ENCODE assay signal across 8 mouse cellular contexts in genomic region chr11:77930751-77931540, GRCm38 (mm10). TPM values are rescaled to one million over a fixed set of nuclear protein-coding genes. Genes with fewer than 3 reads are reported as not detected.
A peak's percentile ranks its signal among the peaks of the same experiment; 100 is the strongest.
DNase-seq lines count a peak whose midpoint lies in the region; ATAC-seq and TF ChIP-seq lines count a peak whose summit lies in the region.

Gene Sez6, plus strand, starts transcription at chr11:77930800.

- H3K4me2 ChIP-seq in intestine, postnatal 0 days (replicated peaks; ENCODE audit: low read depth) = peak within 1 kb of the TSS; percentile 91
- peak within 1 kb of the TSS; percentile 98 for H3K4me2 ChIP-seq in midbrain, embryonic 12.5 days (replicated peaks)

- under 1% methylated on average over 73 of the region's 94 CpGs for WGBS in intestine, postnatal 0 days
- under 1% methylated on average over 91 of the region's 94 CpGs for WGBS in midbrain, embryonic 12.5 days

- intact Hi-C loops in left cerebral cortex, postnatal 4 days (cut with DNase I) = no loop called here

- peak; percentile 68 for ATAC-seq in intestine, postnatal 0 days
- ATAC-seq in midbrain, embryonic 12.5 days (ENCODE audit: low FRiP score, low read depth) = peak; percentile 61
- ATAC-seq in activated CD4-positive, CD25-positive, alpha-beta regulatory T cell, adult 4 months = no peak

- peaks cover 65% of the 10 kb centered on the region for H3K27me3 ChIP-seq in intestine, postnatal 0 days (replicated peaks; ENCODE audit: control insufficient read depth, insufficient read depth, low read length)
- H3K27me3 ChIP-seq in midbrain, embryonic 12.5 days = peaks cover 70% of the 10 kb centered on the region

- 0 out of 2 replicates have a peak, but pooled peaks cover 6% of the 10 kb centered on the region for H3K4me1 ChIP-seq in intestine, postnatal 0 days (replicated peaks; ENCODE audit: control insufficient read depth, insufficient read depth, low read length)
- H3K4me1 ChIP-seq in midbrain, embryonic 12.5 days = peaks cover 64% of the 10 kb centered on the region

- peak; percentile 45 for DNase-seq in adrenal gland, adult 8-10 months
- DNase-seq in embryo, embryonic 11 days = peak; percentile 93
- peak; percentile 73 to 85 for DNase-seq in gastrocnemius, postnatal 4 days (ENCODE audit: low spot score in 2 of 2)
- DNase-seq in left cerebral cortex, postnatal 4 days = peak; percentile 86
- DNase-seq in spleen, adult 12 weeks (ENCODE audit: low spot score) = peak; percentile 23

- no peaks in the 10 kb centered on the region for H3K9me3 ChIP-seq in intestine, postnatal 0 days (ENCODE audit: control insufficient read depth)
- H3K9me3 ChIP-seq in midbrain, embryonic 12.5 days = no peaks in the 10 kb centered on the region

- H3K27ac ChIP-seq in intestine, postnatal 0 days (ENCODE audit: low read depth, low read length) = peak within 1 kb of the TSS; percentile 21; the same call in 1 of the 2 replicates
- peak within 1 kb of the TSS; percentile 90 for H3K27ac ChIP-seq in midbrain, embryonic 12.5 days (replicated peaks)

- H3K9ac ChIP-seq in intestine, postnatal 0 days (ENCODE audit: low read depth, low read length) = no peak within 1 kb of the TSS
- H3K9ac ChIP-seq in midbrain, embryonic 12.5 days (replicated peaks) = peak within 1 kb of the TSS; percentile 84

- H3K36me3 ChIP-seq in intestine, postnatal 0 days (ENCODE audit: control insufficient read depth, insufficient read depth) = no peaks in the 10 kb centered on the region
- H3K36me3 ChIP-seq in midbrain, embryonic 12.5 days = no peaks in the 10 kb centered on the region

- TF ChIP-seq CTCF in intestine, postnatal 0 days (IDR thresholded peaks at IDR 0.05; ENCODE audit: low read depth) = peak; percentile 40; the same call in 1 of the 2 replicates

- peak within 1 kb of the TSS; percentile 49 for H3K4me3 ChIP-seq in intestine, postnatal 0 days (ENCODE audit: low read depth, low read length)
- H3K4me3 ChIP-seq in midbrain, embryonic 12.5 days = peak within 1 kb of the TSS; percentile 73

RNA-seq across cellular contexts. Expression of gene Sez6, which starts in this region (rescaled TPM):
- total RNA-seq in adrenal gland, adult 8-10 months (2022) = 1 to 10 TPM; 3.1 to 6.8 (median 4.0) TPM
- total RNA-seq in gastrocnemius, postnatal 4 days (2021) = 1 to 10 TPM in 1 of 2 experiments, under 1 TPM in 1; 0.21 to 1.0 TPM
- polyA plus RNA-seq in intestine, postnatal 0 days (2015; fragmentation: Nextera tagmentation; extraction: Ambion mirVana) = 0.77 and 0.80 TPM in 2 replicates
- 100 to 1,000 TPM; 246 to 287 TPM for total RNA-seq in left cerebral cortex, postnatal 4 days (2021)
- polyA plus RNA-seq in midbrain, embryonic 12.5 days (2016; fragmentation: Nextera tagmentation; extraction: Ambion mirVana) = 39.5 and 40.3 TPM in 2 replicates
- polyA plus RNA-seq in activated CD4-positive, CD25-positive, alpha-beta regulatory T cell, adult 4 months (2017; shearing (Covaris generic)) = under 1 TPM in 1 of 2 experiments, not detected in 1; 0.20 TPM

Comparison
In these comparisons a context has a peak if more than half of its experiments do, and no peak if none do; other contexts are left out.
1. RNA of gene Sez6 (total RNA-seq): 246 to 287 TPM in left cerebral cortex, postnatal 4 days; 3.1 to 6.8 TPM in adrenal gland, adult 8-10 months and 0.21 to 1.0 TPM in gastrocnemius, postnatal 4 days; every median in the first group is over 10 times any median in the second.
2. RNA of gene Sez6 (polyA plus RNA-seq): 39.5 to 40.3 TPM in midbrain, embryonic 12.5 days; 0.77 to 0.80 TPM in intestine, postnatal 0 days and 0.20 TPM in activated CD4-positive, CD25-positive, alpha-beta regulatory T cell, adult 4 months; every median in the first group is over 10 times any median in the second.
3. Peak in ATAC-seq, H3K4me3 ChIP-seq, H3K27ac ChIP-seq and H3K4me2 ChIP-seq in intestine, postnatal 0 days; RNA of the gene not detected or under 1 TPM.
4. DNase-seq: peak in every context shown above with its lines; median percentile 93 in embryo, embryonic 11 days; 86 in left cerebral cortex, postnatal 4 days; 79 in gastrocnemius, postnatal 4 days; 45 in adrenal gland, adult 8-10 months; 23 in spleen, adult 12 weeks.